Mouse (Mus musculus) liver, embryonic 15.5 days (tissue): ENCODE measurements around the gene Zmynd11. TPM values are rescaled to one million over a fixed set of nuclear protein-coding genes. Genes with fewer than 3 reads are reported as not detected.

Experiments
- ATAC-seq: fragments of 200-750 bp; cut with Nextera tagmentation; 2 replicates; pipeline ENCODE4 v1.8.0; 2017; ENCODE audit warnings: moderate number of reproducible peaks, mild to moderate bottlenecking, moderate library complexity; ENCODE audit not compliant: insufficient read depth
- H3K27ac ChIP-seq: fragments of 300-500 bp; sonication (generic); replicated peaks from 2 replicates; pipeline ENCODE4 v1.5.1; 2015; ENCODE audit warnings: mild to moderate bottlenecking, inconsistent platforms
- H3K27me3 ChIP-seq: fragments of 300-500 bp; sonication (generic); 2 replicates; pipeline ENCODE4 v1.6.1; 2015; ENCODE audit warnings: mild to moderate bottlenecking, inconsistent platforms
- H3K36me3 ChIP-seq: fragments of 300-500 bp; sonication (generic); replicated peaks from 2 replicates; pipeline ENCODE4 v1.6.1; 2015; ENCODE audit warnings: moderate library complexity, mild to moderate bottlenecking, inconsistent platforms
- H3K4me1 ChIP-seq: fragments of 300-500 bp; sonication (generic); replicated peaks from 2 replicates; pipeline ENCODE4 v1.6.1; 2015; ENCODE audit warnings: inconsistent platforms
- H3K4me2 ChIP-seq: fragments of 300-500 bp; sonication (generic); 2 replicates; pipeline ENCODE4 v1.6.1; 2015; ENCODE audit warnings: moderate library complexity, mild to moderate bottlenecking, inconsistent platforms
- H3K4me3 ChIP-seq: fragments of 300-500 bp; sonication (generic); replicated peaks from 2 replicates; pipeline ENCODE4 v1.5.1; 2015; ENCODE audit warnings: mild to moderate bottlenecking, inconsistent platforms
- H3K9ac ChIP-seq: fragments of 300-500 bp; sonication (generic); 2 replicates; pipeline ENCODE4 v1.6.1; 2015; ENCODE audit warnings: moderate library complexity, mild to moderate bottlenecking, inconsistent platforms
- H3K9me3 ChIP-seq: fragments of 300-500 bp; sonication (generic); replicated peaks from 2 replicates; pipeline ENCODE4 v1.6.1; 2016; ENCODE audit warnings: inconsistent platforms
- WGBS: fragments of 180-500 bp; shearing (Covaris S2); methylation state at CpG from one replicate; pipeline ENCODE4 v1.1.7; 2015; ENCODE audit warnings: mixed read lengths; ENCODE audit not compliant: insufficient replicate concordance; 5-methylcytosine and 5-hydroxymethylcytosine counted together
- polyA plus RNA-seq: library from polyadenylated mRNA; unstranded; fragments of >200 nt; fragmentation: Nextera tagmentation; extraction: Ambion mirVana; gene quantifications from 2 replicates; pipeline ENCODE4 v1.2.1, GENCODE M21; 2015

The Zmynd11 gene
- polyA plus RNA-seq, 1 experiment from 2014 or later: 21.5 TPM

GRCm38 (mm10) chr13:9656613-9657012, 108.5 kb downstream of the Zmynd11 start:
- no peaks in the 10 kb centered on the region for H3K9me3 ChIP-seq
- H3K4me3 ChIP-seq: no peak overlapping the region
- H3K9ac ChIP-seq: no peak overlapping the region
- H3K27me3 ChIP-seq: no peaks in the 10 kb centered on the region
- peaks cover 4% of the 10 kb centered on the region; the same call in 1 of the 2 replicates for H3K4me1 ChIP-seq
- H3K4me2 ChIP-seq: no peak overlapping the region
- 67% methylated on average over 6 of the region's 6 CpGs for WGBS
- ATAC-seq: no peak
- no peaks in the 10 kb centered on the region for H3K36me3 ChIP-seq
- no peak overlapping the region for H3K27ac ChIP-seq

- H3K27me3 ChIP-seq: no peaks in the 10 kb centered on the region
- H3K9me3 ChIP-seq: no peaks in the 10 kb centered on the region
- no peak overlapping the region for H3K9ac ChIP-seq
- no peaks in the 10 kb centered on the region for H3K4me1 ChIP-seq
- 52% methylated on average over 3 of the region's 3 CpGs for WGBS
- no peak overlapping the region for H3K27ac ChIP-seq
- no peak for ATAC-seq
- no peak overlapping the region for H3K4me3 ChIP-seq
- H3K36me3 ChIP-seq: no peaks in the 10 kb centered on the region
- H3K4me2 ChIP-seq: no peak overlapping the region
Observed at GRCm38 (mm10) chr13:9653018-9653417, 112.1 kb downstream of the Zmynd11 start.

GRCm38 (mm10) chr13:9650580-9650979, 114.5 kb downstream of the Zmynd11 start:
- Histone ChIP-seq H3K27me3 (no peaks in the 10 kb centered on the region), H3K4me2 (no peak overlapping the region), H3K9me3 (no peaks in the 10 kb centered on the region), H3K4me3 (no peak overlapping the region), H3K4me1 (no peaks in the 10 kb centered on the region), H3K36me3 (no peaks in the 10 kb centered on the region), H3K9ac (no peak overlapping the region), H3K27ac (no peak overlapping the region)
- no peak for ATAC-seq

- H3K36me3 ChIP-seq: no peaks in the 10 kb centered on the region
- no peak overlapping the region for H3K27ac ChIP-seq
- WGBS: 83% methylated on average over 1 of the region's 1 CpGs
- no peaks in the 10 kb centered on the region for H3K27me3 ChIP-seq
- ATAC-seq: no peak
- H3K9ac ChIP-seq: no peak overlapping the region
- no peak overlapping the region for H3K4me3 ChIP-seq
- no peaks in the 10 kb centered on the region for H3K4me1 ChIP-seq
- no peak overlapping the region for H3K4me2 ChIP-seq
- no peaks in the 10 kb centered on the region for H3K9me3 ChIP-seq
Observed at GRCm38 (mm10) chr13:9649894-9650293, 115.2 kb downstream of the Zmynd11 start.

- Histone ChIP-seq H3K9me3 (no peaks in the 10 kb centered on the region), H3K27ac (no peak overlapping the region), H3K9ac (no peak overlapping the region), H3K36me3 (no peaks in the 10 kb centered on the region), H3K4me1 (no peaks in the 10 kb centered on the region), H3K4me2 (no peak overlapping the region), H3K27me3 (no peaks in the 10 kb centered on the region), H3K4me3 (no peak overlapping the region)
- ATAC-seq: no peak
- 77% methylated on average over 13 of the region's 13 CpGs for WGBS
Observed at GRCm38 (mm10) chr13:9648716-9649115, 116.4 kb downstream of the Zmynd11 start.

- no peak for ATAC-seq
- WGBS: 13% methylated on average over 3 of the region's 3 CpGs
- Histone ChIP-seq H3K9ac (no peak overlapping the region), H3K27me3 (no peaks in the 10 kb centered on the region), H3K9me3 (no peaks in the 10 kb centered on the region), H3K36me3 (no peaks in the 10 kb centered on the region), H3K4me1 (no peaks in the 10 kb centered on the region), H3K4me2 (no peak overlapping the region), H3K27ac (no peak overlapping the region), H3K4me3 (no peak overlapping the region)
Observed at GRCm38 (mm10) chr13:9637949-9638348, 127.2 kb downstream of the Zmynd11 start.

GRCm38 (mm10) chr13:9636505-9636904, 128.6 kb downstream of the Zmynd11 start:
- no peak overlapping the region for H3K27ac ChIP-seq
- no peak overlapping the region for H3K4me2 ChIP-seq
- WGBS: 40% methylated on average over 4 of the region's 4 CpGs
- no peak overlapping the region for H3K9ac ChIP-seq
- no peak for ATAC-seq
- H3K9me3 ChIP-seq: no peaks in the 10 kb centered on the region
- no peaks in the 10 kb centered on the region for H3K27me3 ChIP-seq
- no peaks in the 10 kb centered on the region for H3K4me1 ChIP-seq
- no peak overlapping the region for H3K4me3 ChIP-seq
- H3K36me3 ChIP-seq: no peaks in the 10 kb centered on the region

- no peak for ATAC-seq
Observed at GRCm38 (mm10) chr13:9635951-9636350, 129.2 kb downstream of the Zmynd11 start.

More at GRCm38 (mm10) chr13:9635951-9636350, 129.2 kb downstream of the Zmynd11 start:
- Histone ChIP-seq H3K36me3 (no peaks in the 10 kb centered on the region), H3K4me2 (no peak overlapping the region), H3K4me3 (no peak overlapping the region), H3K27me3 (no peaks in the 10 kb centered on the region), H3K9me3 (no peaks in the 10 kb centered on the region), H3K27ac (no peak overlapping the region), H3K4me1 (no peaks in the 10 kb centered on the region), H3K9ac (no peak overlapping the region)
- WGBS: 44% methylated on average over 2 of the region's 2 CpGs
